Mouse (Mus musculus): ENCODE data around the gene Trappc6a. TPM values are rescaled to one million over a fixed set of nuclear protein-coding genes. Genes with fewer than 3 reads are reported as not detected.

Gene Trappc6a
- polyA plus RNA-seq, 1 experiment = 57.3 TPM

GRCm38 (mm10) chr7:19467638-19468037 lies 40.6 kb upstream of the Trappc6a start:
- TF ChIP-seq MYOD1 (IDR thresholded peaks at IDR 0.05; ENCODE audit: control insufficient read depth in 1 of 3, insufficient read length in 2 of 3, low read depth in 2 of 3) = peak in 2 of 3 experiments; percentile 0 to 36
- peak in 1 of 3 experiments; percentile 35 for TF ChIP-seq MYOG (IDR thresholded peaks at IDR 0.05; ENCODE audit: control insufficient read depth in 1 of 3, insufficient read depth in 1 of 3, insufficient read length in 2 of 3, low read depth in 2 of 3)
- TF ChIP-seq USF1 (IDR thresholded peaks at IDR 0.05; ENCODE audit: low read depth) = no peak
- no peak overlapping the region for H3ac ChIP-seq (ENCODE audit: control insufficient read depth, insufficient read length)
- H3K27me3 ChIP-seq (ENCODE audit: control insufficient read depth, insufficient read depth, insufficient read length) = peaks cover 26% of the 10 kb centered on the region

GRCm38 (mm10) chr7:19468279-19468678 lies 39.9 kb upstream of the Trappc6a start:
- Histone ChIP-seq H3K36me3 (ENCODE audit: control insufficient read depth, insufficient read depth) (no peaks in the 10 kb centered on the region), H3K4me3 (no peak overlapping the region), H3K27me3 (ENCODE audit: control insufficient read depth, insufficient read depth, insufficient read length) (peaks cover 33% of the 10 kb centered on the region), H3ac (ENCODE audit: control insufficient read depth, insufficient read length) (no peak overlapping the region), H3K4me2 (ENCODE audit: low read depth) (no peak overlapping the region), H3K79me2 (ENCODE audit: control insufficient read depth, insufficient read depth) (no peaks in the 10 kb centered on the region)
- no peak for TF ChIP-seq TCF12 (IDR thresholded peaks at IDR 0.05; ENCODE audit: insufficient read depth, poor library complexity, severe bottlenecking)
- TF ChIP-seq POLR2A (IDR thresholded peaks at IDR 0.05; ENCODE audit: insufficient read length, low read depth) = no peak
- no peak for TF ChIP-seq MYOD1 (IDR thresholded peaks at IDR 0.05; ENCODE audit: control insufficient read depth in 1 of 3, insufficient read length in 2 of 3, low read depth in 2 of 3)
- no peak for TF ChIP-seq MYOG (IDR thresholded peaks at IDR 0.05; ENCODE audit: control insufficient read depth in 1 of 3, insufficient read depth in 1 of 3, insufficient read length in 2 of 3, low read depth in 2 of 3)
- no peak for TF ChIP-seq POLR2AphosphoS2 (IDR thresholded peaks at IDR 0.05; ENCODE audit: insufficient read length, low read depth)
- TF ChIP-seq MAX (IDR thresholded peaks at IDR 0.05; ENCODE audit: low read depth) = no peak
- no peak for TF ChIP-seq SRF (IDR thresholded peaks at IDR 0.05; ENCODE audit: control insufficient read depth, insufficient read length, low read depth)
- TF ChIP-seq E2F4 (IDR thresholded peaks at IDR 0.05; ENCODE audit: insufficient read depth) = no peak
- TF ChIP-seq TCF3 (IDR thresholded peaks at IDR 0.05; ENCODE audit: insufficient read length, low read depth) = no peak
- TF ChIP-seq CEBPB (IDR thresholded peaks at IDR 0.05; ENCODE audit: insufficient read depth, poor library complexity, severe bottlenecking) = no peak
- no peak for TF ChIP-seq REST (IDR thresholded peaks at IDR 0.05; ENCODE audit: insufficient read depth, insufficient read length)
- no peak for TF ChIP-seq USF1 (IDR thresholded peaks at IDR 0.05; ENCODE audit: low read depth)

More at GRCm38 (mm10) chr7:19467638-19468037, 40.6 kb upstream of the Trappc6a start:
- Histone ChIP-seq H3K79me2 (ENCODE audit: control insufficient read depth, insufficient read depth) (no peaks in the 10 kb centered on the region), H3K4me3 (no peak overlapping the region), H3K4me2 (ENCODE audit: low read depth) (no peak overlapping the region), H3K36me3 (ENCODE audit: control insufficient read depth, insufficient read depth) (no peaks in the 10 kb centered on the region)

- Histone ChIP-seq H3K4me3 (no peak overlapping the region), H3K36me3 (ENCODE audit: control insufficient read depth, insufficient read depth) (no peaks in the 10 kb centered on the region), H3K27me3 (ENCODE audit: control insufficient read depth, insufficient read depth, insufficient read length) (peaks cover 44% of the 10 kb centered on the region), H3K79me2 (ENCODE audit: control insufficient read depth, insufficient read depth) (no peaks in the 10 kb centered on the region), H3ac (ENCODE audit: control insufficient read depth, insufficient read length) (no peak overlapping the region), H3K4me2 (ENCODE audit: low read depth) (no peak overlapping the region)
- no peak for TF ChIP-seq POLR2A (IDR thresholded peaks at IDR 0.05; ENCODE audit: insufficient read length, low read depth)
- TF ChIP-seq REST (IDR thresholded peaks at IDR 0.05; ENCODE audit: insufficient read depth, insufficient read length) = no peak
- TF ChIP-seq USF1 (IDR thresholded peaks at IDR 0.05; ENCODE audit: low read depth) = no peak
- no peak for TF ChIP-seq E2F4 (IDR thresholded peaks at IDR 0.05; ENCODE audit: insufficient read depth)
- no peak for TF ChIP-seq POLR2AphosphoS2 (IDR thresholded peaks at IDR 0.05; ENCODE audit: insufficient read length, low read depth)
- no peak for TF ChIP-seq SRF (IDR thresholded peaks at IDR 0.05; ENCODE audit: control insufficient read depth, insufficient read length, low read depth)
- TF ChIP-seq MYOD1 (IDR thresholded peaks at IDR 0.05; ENCODE audit: control insufficient read depth in 1 of 3, insufficient read length in 2 of 3, low read depth in 2 of 3) = no peak
- TF ChIP-seq MAX (IDR thresholded peaks at IDR 0.05; ENCODE audit: low read depth) = no peak
- no peak for TF ChIP-seq TCF3 (IDR thresholded peaks at IDR 0.05; ENCODE audit: insufficient read length, low read depth)
Measured at GRCm38 (mm10) chr7:19469404-19469803, 38.8 kb upstream of the Trappc6a start.

DNA sequence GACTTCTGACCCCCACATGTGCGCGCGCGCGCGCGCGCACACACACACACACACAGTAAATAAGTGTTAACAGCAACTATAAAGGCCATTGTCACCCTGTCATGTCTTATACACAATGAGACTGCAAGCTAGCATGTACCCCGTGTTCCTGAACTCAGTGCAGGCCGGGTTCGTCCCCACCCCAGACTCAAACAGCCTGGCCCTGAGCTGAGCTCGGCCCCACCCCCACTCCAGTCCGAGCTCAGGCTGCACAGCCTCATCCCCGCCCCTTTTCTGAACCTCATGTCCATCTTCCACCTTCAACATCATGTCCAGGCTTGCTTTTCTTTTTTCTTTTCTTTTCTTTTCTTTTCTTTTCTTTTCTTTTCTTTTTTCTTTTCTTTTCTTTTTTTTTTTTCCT lies 37.9 kb upstream of the Trappc6a start:
- H3K4me2 ChIP-seq (ENCODE audit: low read depth) = no peak overlapping the region
- no peak overlapping the region for H3ac ChIP-seq (ENCODE audit: control insufficient read depth, insufficient read length)
- H3K79me2 ChIP-seq (ENCODE audit: control insufficient read depth, insufficient read depth) = no peaks in the 10 kb centered on the region
- TF ChIP-seq SRF (IDR thresholded peaks at IDR 0.05; ENCODE audit: control insufficient read depth, insufficient read length, low read depth) (no peak), TCF3 (IDR thresholded peaks at IDR 0.05; ENCODE audit: insufficient read length, low read depth) (no peak), MAX (IDR thresholded peaks at IDR 0.05; ENCODE audit: low read depth) (no peak), E2F4 (IDR thresholded peaks at IDR 0.05; ENCODE audit: insufficient read depth) (no peak), USF1 (IDR thresholded peaks at IDR 0.05; ENCODE audit: low read depth) (no peak), MYOD1 (IDR thresholded peaks at IDR 0.05; ENCODE audit: control insufficient read depth in 1 of 3, insufficient read length in 2 of 3, low read depth in 2 of 3) (no peak)
- H3K4me3 ChIP-seq = no peak overlapping the region
- peaks cover 46% of the 10 kb centered on the region for H3K27me3 ChIP-seq (ENCODE audit: control insufficient read depth, insufficient read depth, insufficient read length)
- no peaks in the 10 kb centered on the region for H3K36me3 ChIP-seq (ENCODE audit: control insufficient read depth, insufficient read depth)

DNA sequence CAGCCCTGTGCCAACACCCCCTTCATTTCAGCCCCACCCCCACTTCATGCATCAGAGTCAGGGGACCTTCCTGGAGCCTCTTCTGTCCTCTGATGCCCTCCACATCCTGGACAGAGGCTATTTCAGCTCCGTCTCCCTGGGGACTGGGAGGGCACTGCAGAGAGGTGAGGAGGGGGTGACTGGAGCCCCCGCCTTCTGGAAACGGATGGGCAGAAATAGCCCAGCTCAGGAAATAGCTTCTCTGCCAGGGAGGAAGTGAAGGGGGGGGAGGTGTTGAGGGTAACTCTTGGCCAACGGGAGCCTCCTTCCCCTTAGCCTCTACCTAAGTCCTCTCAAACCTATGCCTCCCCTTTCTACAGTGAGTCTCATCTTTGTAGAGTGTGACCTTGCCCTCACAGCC lies 35.8 kb upstream of the Trappc6a start:
- no peak overlapping the region for H3K4me2 ChIP-seq (ENCODE audit: low read depth)
- no peaks in the 10 kb centered on the region for H3K79me2 ChIP-seq (ENCODE audit: control insufficient read depth, insufficient read depth)
- no peak for TF ChIP-seq TCF3 (IDR thresholded peaks at IDR 0.05; ENCODE audit: insufficient read length, low read depth)
- TF ChIP-seq POLR2A (IDR thresholded peaks at IDR 0.05; ENCODE audit: insufficient read length, low read depth) = no peak
- TF ChIP-seq MYOG (IDR thresholded peaks at IDR 0.05; ENCODE audit: control insufficient read depth in 1 of 3, insufficient read depth in 1 of 3, insufficient read length in 2 of 3, low read depth in 2 of 3) = no peak
- no peak for TF ChIP-seq USF1 (IDR thresholded peaks at IDR 0.05; ENCODE audit: low read depth)
- TF ChIP-seq MAX (IDR thresholded peaks at IDR 0.05; ENCODE audit: low read depth) = no peak
- TF ChIP-seq REST (IDR thresholded peaks at IDR 0.05; ENCODE audit: insufficient read depth, insufficient read length) = no peak
- TF ChIP-seq SRF (IDR thresholded peaks at IDR 0.05; ENCODE audit: control insufficient read depth, insufficient read length, low read depth) = no peak
- no peak for TF ChIP-seq POLR2AphosphoS2 (IDR thresholded peaks at IDR 0.05; ENCODE audit: insufficient read length, low read depth)
- no peak for TF ChIP-seq TCF12 (IDR thresholded peaks at IDR 0.05; ENCODE audit: insufficient read depth, poor library complexity, severe bottlenecking)
- no peaks in the 10 kb centered on the region for H3K36me3 ChIP-seq (ENCODE audit: control insufficient read depth, insufficient read depth)
- peaks cover 51% of the 10 kb centered on the region for H3K27me3 ChIP-seq (ENCODE audit: control insufficient read depth, insufficient read depth, insufficient read length)
- H3K4me3 ChIP-seq = no peak overlapping the region
- H3ac ChIP-seq (ENCODE audit: control insufficient read depth, insufficient read length) = no peak overlapping the region
